Mouse (Mus musculus): ENCODE measurements at regions not wholly inside any gene's neighbourhood (a gene's known extent, or its start where the extent isn't known, plus 50 kb on each side); places are given as distances from the start of the nearest gene placed in this dataset.
"Not testable (repeated sequence)": the region's sequence is repeated elsewhere in the genome, so short reads cannot be mapped to it uniquely, and the experiment has no call there.

DNA sequence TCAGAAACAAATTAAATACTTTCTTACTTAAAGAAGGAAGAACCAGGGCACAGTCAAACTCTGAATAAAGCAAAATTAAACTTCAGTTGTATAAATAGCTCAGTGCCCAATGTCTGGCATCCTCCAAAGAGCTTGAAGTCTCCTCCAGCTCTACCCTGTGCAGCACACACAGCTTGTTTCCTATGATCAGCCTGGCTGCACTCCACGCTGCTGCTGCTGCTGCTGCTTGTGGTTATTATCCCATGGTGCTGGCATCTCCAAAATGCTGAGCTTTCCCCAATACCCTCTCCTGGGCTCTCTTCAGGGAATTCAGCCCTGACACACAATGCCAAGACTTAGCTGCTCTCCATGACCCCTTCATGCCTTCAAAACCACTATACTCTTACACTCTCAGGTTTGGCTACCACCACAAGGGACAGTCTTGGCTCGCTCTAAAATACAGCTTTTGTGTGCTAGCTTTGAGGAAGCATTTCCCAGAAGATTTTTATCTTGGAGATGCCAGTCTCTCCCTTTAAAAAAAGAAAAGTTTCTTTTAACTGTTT is 121.0 kb downstream of the Rab10 start:
- ATAC-seq (replicated peaks in 1 of 2; ENCODE audit: insufficient read depth in 1 of 2, low FRiP score in 2 of 2, low TSS enrichment in 1 of 2, low read depth in 1 of 2, poor library complexity in 2 of 2, severe bottlenecking in 2 of 2): not testable (repeated sequence)

DNA sequence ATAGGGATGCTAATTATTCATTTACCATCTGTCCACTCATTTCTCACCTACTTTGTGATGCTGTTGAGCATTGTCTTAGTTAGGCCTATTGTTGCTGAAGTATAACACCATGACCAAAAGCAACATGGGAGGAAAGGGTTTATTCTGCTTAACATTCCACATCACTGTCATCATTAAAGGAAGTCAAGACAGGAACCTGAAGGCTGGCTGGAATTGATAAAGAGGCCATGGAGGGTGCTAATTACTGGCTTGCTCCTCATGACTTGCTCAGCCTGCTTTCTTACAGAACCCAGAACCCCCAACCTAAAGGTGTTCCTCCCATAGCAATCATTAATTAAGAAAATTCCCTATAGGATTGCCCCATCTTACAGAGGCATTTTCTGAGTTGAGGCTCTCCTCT is 121.6 kb downstream of the Rab10 start:
- ATAC-seq (replicated peaks in 1 of 2; ENCODE audit: insufficient read depth in 1 of 2, low FRiP score in 2 of 2, low TSS enrichment in 1 of 2, low read depth in 1 of 2, poor library complexity in 2 of 2, severe bottlenecking in 2 of 2): no peak

DNA sequence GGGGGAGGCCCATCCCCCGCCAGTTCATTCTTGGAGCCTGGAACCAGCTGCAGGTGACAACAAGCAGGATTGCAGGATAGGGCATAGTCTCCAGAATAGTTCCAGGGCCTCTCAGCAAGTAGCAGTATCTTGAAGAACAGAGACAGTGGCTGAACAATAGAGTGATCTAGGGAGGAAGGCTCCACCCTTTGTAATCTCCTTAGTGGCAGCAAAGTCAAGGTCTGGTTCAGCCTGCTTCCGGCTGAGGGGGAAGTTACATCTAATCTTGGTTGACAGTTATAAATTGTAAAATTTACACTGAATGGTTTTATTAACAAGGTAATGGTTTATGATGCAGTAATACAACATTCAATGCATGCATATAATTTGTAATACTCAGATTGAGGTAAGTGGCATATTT is 136.4 kb downstream of the Rab10 start:
- ATAC-seq (replicated peaks in 1 of 2; ENCODE audit: insufficient read depth in 1 of 2, low FRiP score in 2 of 2, low TSS enrichment in 1 of 2, low read depth in 1 of 2, poor library complexity in 2 of 2, severe bottlenecking in 2 of 2): no peak

DNA sequence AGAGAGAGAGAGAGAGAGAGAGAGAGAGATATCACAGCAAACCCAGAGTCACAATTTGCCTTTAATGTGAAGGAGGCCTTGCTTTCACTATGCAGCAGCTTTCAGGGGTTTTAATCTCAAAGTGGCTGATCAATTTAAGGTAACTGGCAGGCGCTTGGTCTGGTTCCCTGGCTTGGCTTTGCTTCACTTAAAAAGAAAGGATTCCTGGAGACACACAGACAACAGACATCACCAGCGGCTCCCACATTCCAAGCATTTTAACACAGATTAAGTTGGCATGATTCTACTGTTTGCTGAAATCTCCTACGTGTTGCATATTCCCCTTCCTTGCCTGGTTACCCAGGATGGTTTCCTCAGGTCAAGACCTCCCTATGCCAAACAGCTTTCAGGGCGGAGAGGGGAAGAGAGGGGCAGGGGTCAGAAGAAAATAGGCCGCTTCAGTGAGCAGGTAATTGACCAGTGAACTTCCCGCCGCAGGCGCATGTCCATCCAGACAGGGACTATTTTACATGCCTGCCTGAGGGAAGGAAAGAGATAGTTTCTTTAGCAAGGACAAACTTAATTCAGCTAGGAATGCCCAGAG is 140.0 kb downstream of the Rab10 start:
- ATAC-seq (replicated peaks in 1 of 2; ENCODE audit: insufficient read depth in 1 of 2, low FRiP score in 2 of 2, low TSS enrichment in 1 of 2, low read depth in 1 of 2, poor library complexity in 2 of 2, severe bottlenecking in 2 of 2): not testable (repeated sequence)

DNA sequence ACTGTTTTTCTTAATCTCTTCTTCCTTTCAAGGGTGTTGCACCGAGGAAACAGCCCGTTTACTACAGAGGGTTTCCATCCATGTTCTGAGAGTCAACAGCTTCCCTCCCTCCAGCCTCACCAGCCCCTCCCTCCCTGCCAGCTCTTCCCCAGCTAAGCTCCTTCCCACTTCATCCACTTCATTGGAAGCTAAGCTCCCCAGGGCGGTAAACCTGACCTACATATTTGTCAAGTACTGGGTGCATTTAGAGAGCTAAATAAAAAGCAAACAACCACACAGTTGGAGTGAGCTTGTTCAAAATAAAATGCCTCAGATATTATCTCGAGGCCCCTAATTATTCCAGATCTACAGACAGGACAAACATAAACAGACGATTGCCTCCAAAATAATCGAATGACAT is 148.1 kb downstream of the Rab10 start:
- not testable (repeated sequence) for ATAC-seq (replicated peaks in 1 of 2; ENCODE audit: insufficient read depth in 1 of 2, low FRiP score in 2 of 2, low TSS enrichment in 1 of 2, low read depth in 1 of 2, poor library complexity in 2 of 2, severe bottlenecking in 2 of 2)

DNA sequence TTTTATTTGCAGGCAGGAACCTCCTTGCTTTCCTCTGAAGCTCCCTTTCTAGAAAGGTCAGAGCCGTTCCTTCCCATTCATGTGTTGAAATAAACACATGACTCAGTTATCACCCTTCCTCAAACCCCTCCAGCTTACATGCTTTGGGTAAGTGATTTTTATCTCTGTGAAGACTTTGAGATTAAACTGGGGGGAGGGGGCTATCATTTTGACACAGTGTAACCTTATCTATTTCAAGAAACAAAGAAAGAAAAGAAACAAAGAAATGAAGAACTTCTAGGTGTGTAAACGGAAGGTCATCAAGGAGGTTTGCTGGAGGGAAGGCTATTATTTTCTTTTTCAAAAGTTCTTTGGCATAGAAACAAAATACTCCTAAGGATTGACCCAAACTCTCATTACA is 151.0 kb downstream of the Rab10 start:
- not testable (repeated sequence) for ATAC-seq (replicated peaks in 1 of 2; ENCODE audit: insufficient read depth in 1 of 2, low FRiP score in 2 of 2, low TSS enrichment in 1 of 2, low read depth in 1 of 2, poor library complexity in 2 of 2, severe bottlenecking in 2 of 2)

DNA sequence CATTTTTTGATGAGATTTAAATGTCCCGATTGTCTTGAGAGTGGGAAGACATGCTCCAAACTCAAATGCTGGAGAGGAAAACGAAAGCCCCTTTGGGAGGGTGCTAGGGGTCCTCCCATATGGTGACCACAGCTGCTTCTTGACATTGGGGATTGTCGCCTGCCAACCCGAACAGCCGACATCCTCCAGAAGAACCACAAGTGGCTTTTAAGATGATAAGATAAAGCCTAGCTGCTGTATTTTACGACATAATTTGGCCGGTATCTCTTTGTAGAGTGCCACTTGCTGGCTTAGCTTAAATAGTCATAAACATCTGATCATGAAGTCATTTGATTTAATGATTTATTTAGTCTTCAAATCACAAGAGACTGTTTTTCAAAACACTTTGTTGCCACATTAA is 156.1 kb downstream of the Rab10 start:
- ATAC-seq (replicated peaks in 1 of 2; ENCODE audit: insufficient read depth in 1 of 2, low FRiP score in 2 of 2, low TSS enrichment in 1 of 2, low read depth in 1 of 2, poor library complexity in 2 of 2, severe bottlenecking in 2 of 2): not testable (repeated sequence)

DNA sequence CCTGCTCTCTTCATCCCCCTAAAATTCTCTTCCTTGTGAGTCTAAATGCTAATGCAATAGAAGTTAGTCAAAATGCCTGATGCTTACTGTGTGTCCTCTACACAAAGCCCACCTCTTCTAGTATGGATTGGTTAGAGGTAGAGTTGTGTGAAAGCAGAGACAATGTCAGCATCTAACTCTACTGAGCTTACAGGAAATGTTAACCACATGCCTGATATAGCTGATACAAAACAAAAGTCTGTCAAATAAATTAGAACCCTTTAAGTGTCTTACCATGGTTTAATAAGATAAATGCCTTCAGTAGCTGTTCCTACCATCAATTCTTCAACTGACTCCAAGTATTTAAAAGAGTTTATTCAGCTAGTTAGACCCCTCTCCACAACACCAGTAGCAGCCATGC is 177.2 kb downstream of the Rab10 start:
- not testable (repeated sequence) for ATAC-seq (replicated peaks in 1 of 2; ENCODE audit: insufficient read depth in 1 of 2, low FRiP score in 2 of 2, low TSS enrichment in 1 of 2, low read depth in 1 of 2, poor library complexity in 2 of 2, severe bottlenecking in 2 of 2)

DNA sequence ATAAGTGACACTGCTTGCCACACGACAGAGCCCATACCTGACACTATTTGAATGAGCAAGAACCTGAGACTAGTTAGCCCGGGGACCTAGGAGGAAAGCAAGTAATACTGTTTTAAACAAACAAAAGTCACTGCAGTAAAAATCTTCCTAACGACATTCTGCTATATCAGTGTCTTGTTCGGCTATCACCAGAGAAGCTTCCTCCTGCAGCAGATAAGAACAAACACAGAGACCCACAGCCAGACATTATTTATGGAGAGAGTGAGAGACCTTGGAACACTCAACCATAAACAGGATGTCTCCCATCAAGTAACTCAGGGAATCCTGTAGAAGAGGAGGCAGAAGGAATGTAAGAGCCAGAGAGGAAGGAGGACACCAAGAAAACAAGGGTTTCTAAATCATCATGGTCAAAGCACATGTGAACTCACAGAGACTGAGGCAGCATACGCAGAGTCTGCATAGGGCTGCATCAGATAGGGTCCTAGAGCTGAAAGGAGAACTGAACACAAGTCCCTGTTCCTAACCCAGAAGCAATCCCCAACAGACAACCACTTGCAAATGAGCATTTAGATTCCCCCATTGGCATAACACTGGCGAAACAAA is 178.5 kb downstream of the Rab10 start:
- ATAC-seq (replicated peaks in 1 of 2; ENCODE audit: insufficient read depth in 1 of 2, low FRiP score in 2 of 2, low TSS enrichment in 1 of 2, low read depth in 1 of 2, poor library complexity in 2 of 2, severe bottlenecking in 2 of 2): not testable (repeated sequence)

DNA sequence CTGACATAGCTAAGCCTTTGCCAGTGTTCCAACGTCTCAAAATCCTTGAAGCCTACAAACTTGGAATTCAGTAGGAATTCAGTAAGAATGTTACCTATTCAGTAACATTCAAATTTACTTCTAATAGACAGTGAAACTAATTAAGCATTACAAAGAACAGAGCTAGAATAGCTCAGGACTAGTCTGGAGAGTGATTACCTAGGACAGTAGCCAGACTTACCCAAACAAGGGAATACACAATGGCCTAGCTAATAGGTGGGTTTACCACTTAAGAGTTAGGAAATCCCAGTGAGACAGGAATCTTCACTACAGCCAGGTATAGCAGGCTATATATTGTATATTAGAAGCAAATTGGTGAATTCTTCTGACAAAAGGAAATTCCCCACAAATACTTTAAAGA is 182.4 kb downstream of the Rab10 start:
- ATAC-seq (replicated peaks in 1 of 2; ENCODE audit: insufficient read depth in 1 of 2, low FRiP score in 2 of 2, low TSS enrichment in 1 of 2, low read depth in 1 of 2, poor library complexity in 2 of 2, severe bottlenecking in 2 of 2): not testable (repeated sequence)

DNA sequence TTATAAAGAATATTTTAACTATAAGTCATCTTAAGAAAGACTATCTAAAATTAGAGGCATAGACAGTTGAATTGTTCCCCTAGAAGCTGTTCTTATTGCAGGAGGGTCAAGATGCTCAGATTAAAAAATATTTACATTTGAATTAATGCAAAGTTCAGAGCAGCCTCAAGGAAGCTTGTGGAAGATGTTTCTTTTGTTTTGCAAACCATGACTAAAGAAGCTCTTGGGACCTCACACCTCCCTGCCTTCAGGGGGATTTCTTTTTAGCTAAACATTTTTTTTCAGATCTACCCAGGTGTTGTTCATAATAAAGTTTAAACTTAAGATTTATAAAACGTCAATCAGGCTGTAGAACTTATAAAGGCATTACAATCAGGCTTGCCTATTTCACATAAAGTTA is 185.7 kb downstream of the Rab10 start:
- ATAC-seq (replicated peaks in 1 of 2; ENCODE audit: insufficient read depth in 1 of 2, low FRiP score in 2 of 2, low TSS enrichment in 1 of 2, low read depth in 1 of 2, poor library complexity in 2 of 2, severe bottlenecking in 2 of 2): no peak

DNA sequence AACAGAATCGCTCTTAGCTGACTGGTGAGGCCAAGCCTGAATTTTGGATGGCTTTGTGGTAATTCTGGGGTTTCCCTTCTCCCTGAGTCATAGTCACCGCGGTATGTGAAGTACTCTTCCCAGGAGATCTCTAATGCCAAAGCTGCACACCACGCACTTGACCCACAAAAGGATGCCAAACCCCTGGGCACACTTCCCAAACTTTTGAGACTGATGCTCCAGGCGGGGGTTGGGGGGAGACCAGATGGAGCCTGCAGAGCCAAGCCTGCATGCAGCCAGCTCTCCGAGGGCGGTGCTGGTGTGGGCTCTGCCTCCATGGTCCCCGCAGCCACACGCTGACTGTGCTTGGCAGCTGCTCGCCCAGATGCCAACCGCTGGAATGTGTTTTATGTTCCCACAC is 199.2 kb downstream of the Rab10 start:
- peak; percentile 68 to 74 for ATAC-seq (replicated peaks in 1 of 2; ENCODE audit: insufficient read depth in 1 of 2, low FRiP score in 2 of 2, low TSS enrichment in 1 of 2, low read depth in 1 of 2, poor library complexity in 2 of 2, severe bottlenecking in 2 of 2)

DNA sequence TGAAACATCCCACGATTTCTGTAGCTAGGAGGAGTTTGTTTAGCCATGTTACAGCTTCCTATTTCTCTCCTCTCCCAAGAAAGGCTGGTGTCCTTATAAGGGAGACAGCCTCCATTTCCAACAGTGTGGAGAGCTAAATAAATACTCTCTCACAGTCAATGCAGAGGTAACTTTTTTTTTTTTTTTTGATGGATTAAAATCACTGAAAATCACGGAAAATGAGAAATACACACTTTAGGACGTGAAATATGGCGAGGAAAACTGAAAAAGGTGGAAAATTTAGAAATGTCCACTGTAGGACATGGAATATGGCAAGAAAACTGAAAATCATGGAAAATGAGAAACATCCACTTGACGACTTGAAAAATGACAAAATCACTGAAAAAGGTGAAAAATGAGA is 200.1 kb downstream of the Rab10 start:
- ATAC-seq (replicated peaks in 1 of 2; ENCODE audit: insufficient read depth in 1 of 2, low FRiP score in 2 of 2, low TSS enrichment in 1 of 2, low read depth in 1 of 2, poor library complexity in 2 of 2, severe bottlenecking in 2 of 2): not testable (repeated sequence)

DNA sequence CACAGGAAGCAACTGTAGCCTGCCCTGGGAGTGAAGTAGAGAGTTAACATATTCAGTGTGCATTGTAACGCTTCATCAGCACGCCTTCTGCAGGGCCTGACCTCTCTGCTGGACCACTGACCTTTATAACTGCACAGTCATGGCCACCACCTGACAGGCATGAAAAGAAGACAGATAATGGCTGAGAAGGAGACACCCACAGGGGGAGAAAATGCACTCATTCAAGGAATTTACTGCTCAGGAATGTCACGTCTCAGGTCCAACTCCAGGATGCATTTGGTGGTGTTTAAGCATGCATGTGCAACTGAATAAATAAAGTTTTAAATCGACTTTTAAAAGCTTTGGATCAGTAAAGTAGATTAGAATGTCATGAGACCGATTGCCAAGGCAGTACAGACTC is 207.8 kb downstream of the Rab10 start:
- not testable (repeated sequence) for ATAC-seq (replicated peaks in 1 of 2; ENCODE audit: insufficient read depth in 1 of 2, low FRiP score in 2 of 2, low TSS enrichment in 1 of 2, low read depth in 1 of 2, poor library complexity in 2 of 2, severe bottlenecking in 2 of 2)

DNA sequence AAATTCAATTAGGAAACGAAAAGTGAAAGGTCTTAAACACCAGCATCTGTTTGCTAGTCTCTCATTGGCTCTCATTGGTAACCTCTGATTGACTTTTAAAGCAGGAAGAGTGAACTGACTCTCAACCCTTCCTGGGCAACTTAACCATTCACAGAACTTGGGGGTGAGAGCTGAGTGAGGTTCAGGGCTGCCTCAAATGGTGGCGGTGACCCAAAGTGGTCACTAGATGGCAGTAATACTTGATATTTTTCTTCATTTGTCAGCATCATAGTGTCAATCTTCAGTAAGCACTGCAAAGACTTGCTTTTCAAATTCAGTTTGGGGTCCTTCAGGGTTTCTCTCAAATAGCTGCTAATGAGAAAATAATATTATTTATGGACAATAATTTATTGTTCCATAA is 211.6 kb downstream of the Rab10 start:
- peak; percentile 88 to 96 for ATAC-seq (replicated peaks in 1 of 2; ENCODE audit: insufficient read depth in 1 of 2, low FRiP score in 2 of 2, low TSS enrichment in 1 of 2, low read depth in 1 of 2, poor library complexity in 2 of 2, severe bottlenecking in 2 of 2)

DNA sequence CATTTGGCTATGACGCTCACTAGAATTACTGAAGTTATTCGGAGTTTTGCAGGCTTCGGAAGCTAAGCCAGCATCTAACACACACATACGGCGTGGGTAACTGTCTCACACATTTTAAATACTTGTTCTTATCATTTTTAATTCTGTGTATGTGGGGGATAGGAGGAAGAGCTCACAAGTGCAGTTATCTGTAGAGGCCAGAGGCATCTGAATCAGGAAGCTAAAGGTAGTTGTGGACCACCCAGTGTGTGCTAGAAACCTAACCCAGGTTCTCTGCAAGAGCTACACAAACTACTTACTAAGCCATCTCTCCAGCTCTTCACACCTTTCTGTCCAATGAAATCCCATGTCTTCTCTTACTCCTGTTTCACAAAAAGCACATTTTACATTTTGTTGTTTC is 215.3 kb downstream of the Rab10 start:
- no peak for ATAC-seq (replicated peaks in 1 of 2; ENCODE audit: insufficient read depth in 1 of 2, low FRiP score in 2 of 2, low TSS enrichment in 1 of 2, low read depth in 1 of 2, poor library complexity in 2 of 2, severe bottlenecking in 2 of 2)

DNA sequence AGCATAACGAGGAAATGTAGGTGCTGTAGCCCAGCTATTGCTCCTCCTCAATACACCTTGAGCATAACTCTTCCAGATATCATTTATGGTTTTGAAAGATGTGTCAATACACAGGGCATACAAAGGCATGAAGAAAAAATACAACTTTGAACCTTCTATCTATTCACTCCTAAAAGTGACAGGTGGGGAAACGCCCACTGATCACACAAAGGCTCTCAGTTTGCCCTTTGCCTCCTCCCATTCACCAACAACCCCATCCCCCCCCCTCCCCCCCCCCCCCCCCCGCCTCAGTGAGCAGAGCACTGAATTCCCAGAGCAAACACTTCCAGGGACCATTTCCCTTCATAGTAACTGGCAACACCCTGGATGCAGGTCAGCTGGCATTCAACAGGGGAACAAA is 216.8 kb downstream of the Rab10 start:
- not testable (repeated sequence) for ATAC-seq (replicated peaks in 1 of 2; ENCODE audit: insufficient read depth in 1 of 2, low FRiP score in 2 of 2, low TSS enrichment in 1 of 2, low read depth in 1 of 2, poor library complexity in 2 of 2, severe bottlenecking in 2 of 2)

DNA sequence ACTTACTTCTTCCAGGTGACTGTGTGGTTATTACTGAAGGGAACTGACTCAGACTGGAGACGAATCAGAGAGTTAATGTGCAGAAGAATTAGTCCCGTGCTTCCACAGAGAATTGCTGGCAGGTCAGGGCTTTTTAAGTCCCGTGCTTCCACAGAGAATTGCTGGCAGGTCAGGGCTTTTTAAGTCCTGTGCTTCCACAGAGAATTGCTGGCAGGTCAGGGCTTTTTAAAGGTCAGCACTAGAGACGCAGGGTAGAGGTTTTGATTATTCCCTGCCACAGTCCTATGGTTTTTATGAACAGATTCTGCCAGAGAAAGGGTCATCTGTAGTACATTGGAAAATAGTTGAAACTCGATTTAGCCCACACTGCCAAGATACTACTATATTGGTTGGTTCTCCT is 260.2 kb downstream of the Rab10 start:
- ATAC-seq (replicated peaks in 1 of 2; ENCODE audit: insufficient read depth in 1 of 2, low FRiP score in 2 of 2, low TSS enrichment in 1 of 2, low read depth in 1 of 2, poor library complexity in 2 of 2, severe bottlenecking in 2 of 2): not testable (repeated sequence)

DNA sequence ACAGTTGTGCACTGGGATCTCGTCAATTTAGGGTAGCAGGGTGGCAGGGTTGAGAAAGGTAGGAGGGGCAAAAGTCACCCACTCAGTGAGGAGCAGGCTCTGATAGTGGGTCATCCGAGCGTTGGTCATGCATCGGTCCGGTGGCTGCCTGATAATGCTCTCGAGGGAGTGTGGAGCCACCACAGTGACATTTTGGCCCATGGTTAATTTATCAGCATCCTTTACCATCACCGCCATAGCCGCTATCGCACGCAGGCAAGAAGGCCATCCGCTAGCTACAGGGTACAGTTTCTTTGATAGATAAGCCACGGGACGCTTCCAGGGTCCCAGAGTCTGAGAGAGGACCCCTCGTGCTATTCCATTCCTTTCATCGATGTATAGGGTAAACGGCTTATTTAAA is 291.3 kb downstream of the Rab10 start:
- not testable (repeated sequence) for ATAC-seq (replicated peaks in 1 of 2; ENCODE audit: insufficient read depth in 1 of 2, low FRiP score in 2 of 2, low TSS enrichment in 1 of 2, low read depth in 1 of 2, poor library complexity in 2 of 2, severe bottlenecking in 2 of 2)

All from hematopoietic stem cell, adult 5-6 weeks (primary cell).